15 mouse cellular contexts compared by ENCODE assay signal in genomic region chr6:29044029-29044428, GRCm38 (mm10). TPM values are rescaled to one million over a fixed set of nuclear protein-coding genes. Genes with fewer than 3 reads are reported as not detected.
"Had no signal": no experiment of that assay in that cellular context is flagged by ENCODE, and none has a peak within 500 bp of the region (broad histone marks: within the 10 kb centered on the region; RNA-seq: fewer than 3 reads in every experiment).

No protein-coding gene starts in this region.

- H3K4me1 ChIP-seq: limb, embryonic 15.5 days; liver, embryonic 12.5 days; midbrain, embryonic 12.5 days; stomach, embryonic 15.5 days had no signal

- DNase-seq: left cerebral cortex, postnatal 4 days; lung, embryonic 14.5 days; lung, postnatal 10 days; lung, postnatal 4 days; right cerebral cortex, postnatal 14 days; thymus, adult 2 months; thymus, postnatal 36 days had no signal

- H3K9ac ChIP-seq: limb, embryonic 15.5 days; liver, embryonic 12.5 days; lung, embryonic 14.5 days; midbrain, embryonic 12.5 days; neural tube, embryonic 13.5 days; stomach, embryonic 15.5 days had no signal

- H3K27me3 ChIP-seq: limb, embryonic 15.5 days; liver, embryonic 12.5 days; midbrain, embryonic 12.5 days; neural tube, embryonic 13.5 days; stomach, embryonic 15.5 days had no signal

- ATAC-seq: liver, embryonic 12.5 days; midbrain, embryonic 16.5 days had no signal

- H3K9me3 ChIP-seq: limb, embryonic 15.5 days; liver, embryonic 12.5 days; midbrain, embryonic 12.5 days; neural tube, embryonic 13.5 days; stomach, embryonic 15.5 days had no signal

- H3K4me3 ChIP-seq: limb, embryonic 15.5 days; liver, embryonic 12.5 days; midbrain, embryonic 12.5 days; neural tube, embryonic 13.5 days; stomach, embryonic 15.5 days had no signal

- H3K36me3 ChIP-seq: limb, embryonic 15.5 days; liver, embryonic 12.5 days; midbrain, embryonic 12.5 days; neural tube, embryonic 13.5 days; stomach, embryonic 15.5 days had no signal

- H3K4me2 ChIP-seq: limb, embryonic 15.5 days; liver, embryonic 12.5 days; lung, embryonic 14.5 days; midbrain, embryonic 12.5 days; neural tube, embryonic 13.5 days; stomach, embryonic 15.5 days had no signal

- H3K27ac ChIP-seq: limb, embryonic 15.5 days; liver, embryonic 12.5 days; midbrain, embryonic 12.5 days; neural tube, embryonic 13.5 days; stomach, embryonic 15.5 days had no signal

RNA-seq across cellular contexts. Expression of gene Lep, which starts 16.0 kb away (rescaled TPM):
- polyA plus RNA-seq: intestine, embryonic 14.5 days; limb, embryonic 15.5 days; liver, embryonic 12.5 days; liver, embryonic 16.5 days; lung, embryonic 14.5 days; midbrain, embryonic 12.5 days; midbrain, embryonic 16.5 days; neural tube, embryonic 13.5 days; stomach, embryonic 15.5 days had no signal
